Mouse (Mus musculus): ENCODE measurements at regions not wholly inside any gene's neighbourhood (a gene's known extent, or its start where the extent isn't known, plus 50 kb on each side); places are given as distances from the start of the nearest gene placed in this dataset.

DNA sequence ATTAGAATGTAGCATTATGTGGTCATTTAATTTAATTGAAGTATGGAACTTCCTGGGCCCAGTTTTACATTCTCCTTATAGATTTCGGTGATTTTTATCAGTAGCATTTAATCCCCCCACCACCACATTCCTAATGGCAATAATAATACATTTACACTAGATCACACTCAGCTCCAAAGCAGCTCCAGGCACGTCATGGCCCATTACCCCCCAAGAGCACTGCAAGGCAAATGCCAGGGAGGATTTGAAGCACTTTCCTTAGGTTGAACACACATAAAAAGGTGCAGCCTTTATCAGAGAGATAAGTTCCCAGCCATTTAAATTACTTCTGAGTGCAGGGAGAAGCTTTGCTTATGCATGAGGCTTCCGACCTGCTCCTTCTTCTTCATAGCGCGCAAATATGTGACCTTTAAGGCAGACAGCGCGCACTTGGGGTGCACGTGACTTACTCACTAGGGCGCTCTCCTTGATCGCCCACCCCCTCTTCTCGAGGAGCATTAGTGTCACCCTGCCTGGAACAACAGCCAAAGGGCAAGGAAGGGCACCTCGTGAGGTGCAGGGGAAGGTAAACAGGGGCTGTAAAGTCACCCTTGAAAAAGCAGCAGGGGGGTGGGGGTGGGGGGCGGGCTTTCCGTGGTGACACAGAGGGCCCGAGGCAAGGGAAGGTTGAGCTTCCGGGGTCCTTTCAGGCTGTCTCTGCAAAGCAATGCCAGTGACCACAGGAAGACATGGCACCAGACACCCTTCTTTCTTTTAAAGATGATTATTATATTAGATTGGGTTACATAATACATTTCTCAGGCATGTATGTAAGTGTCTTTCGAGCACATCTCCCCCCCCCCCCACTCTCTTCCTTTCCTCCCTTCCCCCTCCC is 160.8 kb upstream of the Spats2l start:
- no peak for TF ChIP-seq CTCF (IDR thresholded peaks at IDR 0.05)
- TF ChIP-seq POLR2A (IDR thresholded peaks at IDR 0.05; ENCODE audit: insufficient read depth, low read depth, low read length): no peak

All from heart, adult 2 months (tissue).